Mouse (Mus musculus) frontal cortex, adult (tissue): Measurements from ENCODE around the gene Map3k20.

Experiments used
- ATAC-seq: cut with Nextera tagmentation; 2 replicates; pipeline ENCODE4 v1.9.2; 2017; ENCODE audit warnings: mild to moderate bottlenecking, moderate library complexity, mixed read lengths; ENCODE audit not compliant: low TSS enrichment

The Map3k20 gene

DNA sequence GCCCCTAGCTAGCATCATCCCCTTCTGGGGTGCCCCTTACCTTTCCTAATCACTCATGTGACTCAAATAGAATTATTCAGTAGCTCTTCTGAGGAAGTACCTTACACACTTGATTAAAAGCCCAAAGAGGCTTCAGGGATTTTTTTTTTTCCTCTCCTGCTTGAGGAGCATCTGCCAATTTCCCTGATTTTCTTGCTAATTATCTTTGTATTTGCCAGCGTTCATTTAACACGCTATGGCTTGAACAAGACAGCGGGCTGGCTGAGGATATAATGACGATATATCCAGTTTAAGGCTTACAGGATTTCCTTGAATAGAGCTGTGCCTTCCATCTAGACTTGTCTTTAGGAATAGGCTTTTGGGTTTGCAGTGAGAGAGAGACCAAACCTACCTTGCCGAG, 91.5 kb downstream of the Map3k20 start:
- no peak for ATAC-seq

DNA sequence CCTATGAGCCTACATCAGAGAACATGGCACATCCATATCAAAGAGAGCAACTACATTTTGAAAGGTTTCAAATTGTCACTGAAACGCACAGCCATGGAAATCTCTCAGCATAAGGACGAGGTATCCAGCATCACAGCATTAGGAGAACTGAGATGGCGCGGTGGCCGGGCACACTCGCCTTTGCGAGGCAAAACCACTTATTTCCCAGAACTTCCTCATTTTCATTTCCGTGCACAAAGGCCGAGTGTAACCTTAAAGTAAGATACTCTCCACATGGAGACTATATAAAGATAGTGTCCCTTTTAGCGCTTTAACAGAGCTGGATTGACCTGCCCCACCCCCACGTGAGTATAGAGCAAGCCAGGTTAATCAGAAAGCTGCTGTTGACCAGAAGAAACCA, 94.0 kb downstream of the Map3k20 start:
- no peak for ATAC-seq

DNA sequence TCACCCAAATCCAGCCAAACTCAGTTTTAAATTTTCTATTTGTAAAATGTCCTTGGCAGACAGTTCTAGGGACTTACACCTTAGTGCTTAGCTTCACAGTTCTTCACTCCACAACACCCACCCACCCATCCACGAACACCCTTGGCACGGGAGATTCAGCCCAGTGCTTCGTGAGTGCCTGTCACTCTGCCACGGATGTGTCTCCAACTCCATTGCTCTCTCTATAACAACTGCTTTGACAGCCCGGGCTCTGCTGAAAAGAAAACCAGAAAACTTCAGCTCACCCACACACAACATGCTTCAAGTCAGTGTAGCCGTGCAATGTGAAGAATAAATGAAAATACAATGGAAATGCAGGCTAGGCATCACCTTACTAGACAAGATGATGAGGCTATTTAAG, 97.2 kb downstream of the Map3k20 start:
- peak; percentile 81 for ATAC-seq

- no peak for ATAC-seq
Observed at GRCm38 (mm10) chr2:72383321-72383720, 97.9 kb downstream of the Map3k20 start.

GRCm38 (mm10) chr2:72389411-72389810, 104.0 kb downstream of the Map3k20 start:
- no peak for ATAC-seq

DNA sequence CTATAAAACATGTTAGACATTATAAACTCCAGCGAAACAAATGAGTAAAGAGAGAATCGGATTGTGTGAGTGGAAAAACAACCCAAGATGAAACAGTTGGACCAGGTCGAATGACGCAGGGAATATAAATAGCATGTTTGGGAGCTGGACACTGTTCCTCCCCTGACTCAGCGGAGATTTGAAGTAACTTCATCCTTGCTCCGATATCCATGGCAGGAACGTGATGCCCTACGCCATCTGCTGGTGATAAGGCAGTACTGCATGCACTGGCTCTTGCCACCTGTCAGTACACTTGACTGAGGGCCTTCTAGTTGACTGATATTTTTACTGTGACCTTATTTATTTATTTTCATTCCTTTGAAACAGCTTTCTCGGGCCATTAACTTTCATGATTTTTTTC, 104.5 kb downstream of the Map3k20 start:
- peak; percentile 81 for ATAC-seq

- ATAC-seq: no peak
Observed at GRCm38 (mm10) chr2:72390474-72390873, 105.0 kb downstream of the Map3k20 start.

DNA sequence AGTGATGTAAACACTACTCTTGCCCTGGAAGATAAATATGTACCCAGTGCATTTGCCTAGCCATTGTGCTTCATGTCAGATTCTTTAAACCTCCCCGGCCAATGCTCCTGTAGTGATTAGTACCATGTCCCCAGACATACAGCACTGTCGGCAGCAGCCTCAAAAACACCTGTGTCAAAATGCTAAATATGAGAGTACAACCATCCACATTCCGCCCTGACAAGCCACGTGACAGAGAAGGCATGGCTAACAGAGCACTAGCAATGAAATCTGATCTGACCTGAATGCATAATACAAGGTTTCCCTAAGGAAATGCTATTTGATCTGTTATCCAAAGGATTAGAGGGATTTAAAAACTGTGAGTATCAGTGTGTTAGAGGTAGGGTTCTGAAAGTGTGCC, 105.6 kb downstream of the Map3k20 start:
- ATAC-seq: no peak

DNA sequence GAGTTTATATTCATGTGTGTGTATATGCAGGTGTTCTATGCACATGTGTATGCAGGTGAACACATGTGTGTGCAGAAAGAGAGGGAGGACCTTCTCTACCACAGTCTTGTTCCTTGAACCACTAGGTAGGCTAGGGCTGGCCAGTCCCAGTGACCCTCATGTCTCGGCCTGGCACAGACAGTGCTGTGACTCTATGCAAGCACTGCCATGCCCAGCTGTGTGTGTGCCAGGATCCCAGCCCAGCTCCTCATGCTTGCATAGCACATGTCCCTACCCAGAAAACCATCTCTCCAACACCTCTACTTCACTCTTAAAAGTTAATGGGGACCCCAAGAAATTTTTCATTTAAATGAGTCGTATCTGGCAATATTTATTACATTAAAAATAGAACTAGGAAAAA, 106.3 kb downstream of the Map3k20 start:
- ATAC-seq: no peak

GRCm38 (mm10) chr2:72392316-72392715, 106.9 kb downstream of the Map3k20 start:
- ATAC-seq: no peak

DNA sequence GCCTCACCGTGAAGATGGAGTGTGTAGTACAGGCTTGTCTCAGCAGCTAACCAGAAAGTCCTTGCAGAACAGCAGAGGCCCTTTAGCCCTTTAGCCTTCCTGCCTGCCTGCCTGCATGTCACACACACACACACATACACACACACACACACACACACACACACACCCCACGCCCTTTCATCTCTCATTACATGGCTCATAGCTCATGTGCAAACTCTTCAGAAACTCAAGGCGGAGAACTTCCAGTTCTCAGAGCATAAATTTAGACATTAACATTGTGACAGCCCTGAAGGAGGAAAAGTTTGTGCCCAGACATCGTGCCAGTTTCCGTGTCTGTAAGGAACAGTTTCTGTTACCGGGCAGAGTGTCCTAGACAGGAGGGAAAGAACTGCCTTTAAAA, 111.5 kb downstream of the Map3k20 start:
- no peak for ATAC-seq

DNA sequence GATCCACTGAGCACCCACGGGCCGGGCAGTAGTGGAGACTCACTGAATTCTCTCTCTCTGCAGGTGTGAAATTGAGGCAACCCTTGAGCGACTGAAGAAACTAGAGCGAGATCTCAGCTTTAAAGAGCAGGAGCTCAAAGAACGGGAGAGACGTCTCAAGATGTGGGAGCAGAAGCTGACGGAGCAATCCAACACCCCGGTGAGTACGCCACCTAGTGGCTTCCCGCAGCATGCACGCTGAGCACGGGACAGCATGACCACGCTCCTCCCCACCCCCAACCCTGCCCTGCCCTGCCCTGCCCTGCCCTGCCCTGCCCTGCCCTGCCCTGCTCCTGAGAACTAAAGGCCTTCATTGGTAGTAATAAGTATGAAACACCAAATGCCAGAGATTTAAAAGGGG, 112.8 kb downstream of the Map3k20 start:
- no peak for ATAC-seq

DNA sequence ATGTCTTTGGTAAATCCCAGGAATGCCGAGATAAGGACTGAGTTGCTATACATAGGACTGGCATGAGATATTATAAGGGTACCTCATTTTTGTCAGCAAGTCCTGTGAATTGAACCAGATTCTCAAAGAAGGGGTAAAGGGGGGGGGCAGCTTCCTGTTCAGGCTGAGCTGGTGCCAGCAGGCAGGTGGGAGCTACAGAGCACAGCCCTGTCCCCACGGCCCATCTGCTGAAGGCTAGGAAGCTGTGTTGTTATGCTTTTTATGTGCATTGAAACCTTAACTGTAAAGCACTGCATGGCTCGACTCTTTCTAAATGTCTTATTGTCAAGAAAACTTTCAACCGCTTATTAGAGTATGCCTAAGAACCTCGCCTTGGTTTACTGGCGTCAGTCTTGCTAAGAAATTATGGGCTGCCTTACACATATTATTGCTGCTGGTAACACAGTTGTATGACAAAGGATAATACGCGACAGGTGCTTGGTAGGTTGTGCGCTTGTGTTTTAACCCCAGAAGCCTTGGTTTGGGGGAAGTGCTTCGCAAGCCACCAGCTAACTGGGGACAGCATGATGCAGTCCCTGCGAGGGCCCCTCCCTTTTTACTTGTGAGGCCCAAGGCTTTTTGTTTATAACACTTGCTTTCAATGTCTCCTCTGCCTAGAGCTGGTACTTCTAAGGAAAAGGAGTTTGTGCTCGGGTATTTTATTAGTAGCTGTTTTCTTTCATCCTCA, 114.2 kb downstream of the Map3k20 start:
- no peak for ATAC-seq

DNA sequence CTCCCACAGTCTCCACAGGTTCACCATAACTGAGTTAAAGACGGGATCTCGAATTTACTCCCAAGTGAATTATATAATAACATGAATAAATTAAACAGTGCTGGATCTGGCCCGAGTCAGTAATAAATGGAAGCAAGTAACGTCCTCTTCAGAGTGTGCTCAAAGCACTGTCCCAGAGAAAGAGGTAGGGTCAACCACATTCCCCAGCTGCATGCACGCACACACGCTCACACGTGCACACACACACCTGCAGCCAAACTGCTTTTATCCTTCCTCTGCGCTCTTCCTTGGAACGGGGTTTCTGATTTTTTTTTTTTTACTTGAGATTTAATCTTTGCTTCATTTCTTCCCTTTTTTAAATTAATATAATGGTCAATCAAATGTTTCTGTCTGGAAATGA, 115.9 kb downstream of the Map3k20 start:
- ATAC-seq: no peak

DNA sequence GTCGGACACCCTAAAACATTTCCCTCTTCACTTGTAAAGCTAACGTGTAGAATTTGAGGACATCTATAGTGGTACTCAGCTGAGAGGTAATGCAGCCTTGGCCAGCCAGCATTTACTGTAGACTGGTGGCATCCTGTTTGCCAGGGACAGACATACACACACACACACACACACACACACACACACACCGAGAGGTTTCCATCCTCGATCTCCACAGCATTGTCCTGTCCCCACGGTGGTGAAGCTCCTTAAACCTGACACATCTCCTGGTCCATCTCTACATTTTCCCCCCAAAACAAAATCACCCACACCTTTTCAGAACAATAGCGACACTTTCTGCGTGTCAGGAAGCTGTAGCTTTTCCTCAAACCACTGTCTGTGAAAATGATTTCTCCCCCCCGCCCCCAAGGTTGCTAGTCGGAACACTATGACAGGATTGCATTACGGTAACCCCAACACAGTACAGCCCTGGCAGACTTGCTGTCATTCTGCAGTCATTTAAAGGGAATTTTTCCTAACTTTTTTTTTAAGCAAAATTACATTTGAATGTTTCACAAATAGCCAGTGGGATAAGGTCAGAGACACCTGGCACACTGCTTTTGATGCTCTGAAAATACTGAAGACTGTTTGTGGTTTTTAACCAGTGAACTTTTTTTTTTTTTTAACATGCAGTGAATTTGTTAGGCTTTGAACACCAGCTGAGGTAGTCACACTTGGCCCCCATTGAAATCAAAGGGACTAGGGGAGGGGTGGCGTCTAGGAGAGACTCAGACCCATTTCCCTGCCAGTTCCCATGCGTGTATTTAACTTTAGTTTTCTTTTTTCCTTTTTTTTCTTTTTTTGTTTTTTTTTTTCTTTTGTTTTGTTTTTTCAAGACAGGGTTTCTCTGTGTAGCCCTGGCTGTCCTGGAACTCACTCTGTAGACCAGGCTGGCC, 120.5 kb downstream of the Map3k20 start:
- no peak for ATAC-seq

DNA sequence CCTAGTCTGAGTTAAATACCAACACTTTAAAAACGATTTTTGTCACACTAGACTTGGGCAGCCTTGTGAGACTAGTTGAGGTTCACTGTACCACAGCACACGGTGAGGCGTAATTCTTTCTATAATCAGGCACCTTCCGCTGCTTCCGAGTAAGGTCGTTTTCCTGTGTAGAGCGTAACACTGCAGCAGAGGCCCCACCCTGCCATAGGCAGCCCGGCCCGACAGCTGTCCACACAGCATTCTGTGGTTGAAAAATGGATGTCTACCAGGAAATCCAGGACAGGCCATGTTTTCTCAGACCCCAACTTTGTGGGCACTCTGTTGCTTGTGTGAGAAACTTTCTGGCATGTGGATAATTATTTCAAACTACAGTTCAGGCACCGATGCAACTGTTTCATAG, 121.3 kb downstream of the Map3k20 start:
- no peak for ATAC-seq

DNA sequence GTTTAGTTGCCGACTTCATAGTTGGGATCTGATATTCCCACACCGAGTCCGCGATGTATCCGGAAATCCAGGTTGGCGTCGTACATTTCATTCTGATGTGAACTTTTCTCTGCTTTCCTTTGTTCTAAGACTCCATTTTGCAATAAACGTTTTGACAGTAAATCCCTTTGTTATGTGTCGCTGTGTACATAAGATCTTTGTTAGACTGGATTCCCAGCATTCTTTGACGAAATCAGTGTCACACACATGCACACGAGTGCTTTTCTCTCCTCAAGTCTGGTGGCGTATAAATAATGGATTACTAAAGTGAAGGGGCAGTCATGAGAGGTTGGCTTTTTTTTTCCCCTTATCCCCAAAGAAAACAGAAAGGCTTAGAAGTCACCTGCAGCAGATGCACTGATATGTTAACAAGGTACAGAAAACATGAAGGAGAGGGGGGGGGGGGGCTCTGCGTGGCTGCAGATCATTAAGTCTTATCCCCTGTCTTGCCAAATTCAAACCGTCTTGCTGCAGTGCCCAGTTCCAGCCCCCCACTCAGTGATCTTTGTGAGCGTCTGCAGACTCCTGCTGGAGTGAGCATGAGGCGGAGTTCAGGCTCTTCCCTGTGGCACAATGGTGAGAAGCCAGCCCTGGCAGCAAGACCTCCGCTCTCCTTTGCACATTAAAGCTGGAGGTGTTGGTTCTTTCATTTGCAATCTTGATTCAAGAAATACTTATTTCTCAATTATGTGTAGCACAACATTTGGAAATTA, 122.1 kb downstream of the Map3k20 start:
- no peak for ATAC-seq

- ATAC-seq: peak; percentile 81
Observed at GRCm38 (mm10) chr2:72409968-72410367, 124.5 kb downstream of the Map3k20 start.

GRCm38 (mm10) chr2:72412266-72412665, 126.8 kb downstream of the Map3k20 start:
- no peak for ATAC-seq

DNA sequence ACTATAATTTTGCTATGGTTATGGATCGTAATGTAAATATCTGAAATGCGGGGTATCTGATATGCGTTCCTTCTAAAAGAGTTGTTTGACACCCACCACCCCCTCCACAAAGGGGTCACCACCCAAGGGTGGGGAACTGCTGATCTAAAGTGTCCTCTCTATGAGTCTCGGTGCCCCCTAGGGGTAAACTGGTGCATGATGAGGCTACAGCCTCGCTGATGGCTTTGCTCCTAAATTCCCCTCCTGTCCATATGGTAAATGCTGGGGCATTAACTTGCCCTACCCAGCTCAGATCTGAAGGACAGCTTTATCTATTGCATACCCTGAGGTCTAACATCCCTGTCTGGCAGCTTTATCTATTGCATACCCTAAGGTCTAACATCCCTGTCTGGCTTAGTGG, 130.0 kb downstream of the Map3k20 start:
- ATAC-seq: no peak

GRCm38 (mm10) chr2:72416095-72417080, 131.0 kb downstream of the Map3k20 start:
- ATAC-seq: no peak
